Mouse (Mus musculus) erythroblast, embryonic 14.5 days (primary cell): Measurements from ENCODE around the gene Zfp771. TPM values are rescaled to one million over a fixed set of nuclear protein-coding genes. Genes with fewer than 3 reads are reported as not detected.
A peak's percentile ranks its signal among the peaks of the same experiment; 100 is the strongest.

Experiments
- H3K27me3 ChIP-seq: 2 replicates; pipeline ENCODE4 v1.6.1; 2012; ENCODE audit warnings: inconsistent platforms; ENCODE audit not compliant: control insufficient read depth
- H3K36me3 ChIP-seq: 2 replicates; pipeline ENCODE4 v1.6.1; 2012; ENCODE audit warnings: mild to moderate bottlenecking, inconsistent platforms; ENCODE audit not compliant: control insufficient read depth
- H3K4me1 ChIP-seq: 2 replicates; pipeline ENCODE4 v1.6.1; 2012; ENCODE audit warnings: inconsistent platforms; ENCODE audit not compliant: control insufficient read depth
- H3K4me3 ChIP-seq: replicated peaks from 2 replicates; pipeline ENCODE3; 2012; ENCODE audit warnings: moderate library complexity, mild to moderate bottlenecking, inconsistent platforms
- H3K9me3 ChIP-seq: 2 replicates; pipeline ENCODE4 v1.6.1; 2012; ENCODE audit warnings: low read length, inconsistent platforms, mixed read lengths; ENCODE audit not compliant: control insufficient read depth
- GATA1 ChIP-seq: IDR thresholded peaks from 2 replicates; pipeline ENCODE4 v1.6.1; 2012; ENCODE audit warnings: low read length, inconsistent platforms, mixed read lengths
- TAL1 ChIP-seq: IDR thresholded peaks from 3 replicates; pipeline ENCODE4 v1.6.1; 2012; ENCODE audit warnings: low read length, inconsistent platforms, mixed read lengths
- polyA plus RNA-seq: library from polyadenylated mRNA; stranded (reverse); fragments of >175 nt; gene quantifications from 2 replicates; pipeline ENCODE4 v1.2.3, GENCODE M21; 2012

The Zfp771 gene
- 4.0 and 4.8 TPM in 2 replicates for polyA plus RNA-seq

GRCm38 (mm10) chr7:127243870-127244657 is at the start of gene Zfp771:
Gene Zfp771 (plus strand): TSS chr7:127244274.
- peaks cover 37% of the 10 kb centered on the region for H3K4me1 ChIP-seq
- H3K9me3 ChIP-seq: peaks cover 3% of the 10 kb centered on the region; the same call in 1 of the 2 replicates

GRCm38 (mm10) chr7:127194633-127195029 is 49.4 kb upstream of the Zfp771 start:
- Histone ChIP-seq H3K4me3 (peak overlapping the region; percentile 70), H3K9me3 (no peaks in the 10 kb centered on the region), H3K4me1 (peaks cover 43% of the 10 kb centered on the region), H3K27me3 (no peaks in the 10 kb centered on the region), H3K36me3 (peaks cover 83% of the 10 kb centered on the region)
- TF ChIP-seq TAL1 (no peak), GATA1 (no peak)

More at GRCm38 (mm10) chr7:127243870-127244657, at the start of gene Zfp771:
- peak within 1 kb of the TSS; percentile 90 for H3K4me3 ChIP-seq
- TF ChIP-seq TAL1 (no peak), GATA1 (peak; percentile 63)
- H3K27me3 ChIP-seq: no peaks in the 10 kb centered on the region
- peaks cover 28% of the 10 kb centered on the region for H3K36me3 ChIP-seq

GRCm38 (mm10) chr7:127195544-127196295 is 48.4 kb upstream of the Zfp771 start, which contains the start of gene Cd2bp2:
Gene Cd2bp2 (minus strand): TSS chr7:127196050.
- TF ChIP-seq GATA1 (no peak; the same call in 1 of the 2 replicates), TAL1 (no peak)
- peaks cover 43% of the 10 kb centered on the region for H3K4me1 ChIP-seq

GRCm38 (mm10) chr7:127196484-127196883 is 47.6 kb upstream of the Zfp771 start:
- H3K9me3 ChIP-seq: no peaks in the 10 kb centered on the region
- H3K4me3 ChIP-seq: peak overlapping the region; percentile 70
- no peak for TF ChIP-seq TAL1
- no peak for TF ChIP-seq GATA1
- H3K36me3 ChIP-seq: peaks cover 88% of the 10 kb centered on the region
- H3K27me3 ChIP-seq: no peaks in the 10 kb centered on the region
- H3K4me1 ChIP-seq: peaks cover 43% of the 10 kb centered on the region

More at GRCm38 (mm10) chr7:127195544-127196295, 48.4 kb upstream of the Zfp771 start, which contains the start of gene Cd2bp2:
- peaks cover 88% of the 10 kb centered on the region for H3K36me3 ChIP-seq
- no peaks in the 10 kb centered on the region for H3K9me3 ChIP-seq
- H3K4me3 ChIP-seq: peak within 1 kb of the TSS; percentile 70
- no peaks in the 10 kb centered on the region for H3K27me3 ChIP-seq

- TF ChIP-seq GATA1 (no peak), TAL1 (no peak)
- H3K36me3 ChIP-seq: peaks cover 57% of the 10 kb centered on the region
- H3K4me3 ChIP-seq: peak overlapping the region; percentile 90
- peaks cover 63% of the 10 kb centered on the region for H3K4me1 ChIP-seq
- no peaks in the 10 kb centered on the region for H3K9me3 ChIP-seq
- no peaks in the 10 kb centered on the region for H3K27me3 ChIP-seq
Observed at GRCm38 (mm10) chr7:127206606-127207005, 37.5 kb upstream of the Zfp771 start.

GRCm38 (mm10) chr7:127207374-127208294 is 36.4 kb upstream of the Zfp771 start:
- peak overlapping the region; percentile 90 for H3K4me3 ChIP-seq
- H3K9me3 ChIP-seq: no peaks in the 10 kb centered on the region
- peaks cover 70% of the 10 kb centered on the region for H3K4me1 ChIP-seq
- H3K36me3 ChIP-seq: peaks cover 49% of the 10 kb centered on the region
- TF ChIP-seq GATA1 (no peak), TAL1 (no peak)
- no peaks in the 10 kb centered on the region for H3K27me3 ChIP-seq

- TF ChIP-seq GATA1 (no peak), TAL1 (no peak)
- Histone ChIP-seq H3K27me3 (no peaks in the 10 kb centered on the region), H3K4me3 (peak within 1 kb of the TSS; percentile 90), H3K4me1 (peaks cover 76% of the 10 kb centered on the region), H3K36me3 (peaks cover 47% of the 10 kb centered on the region), H3K9me3 (no peaks in the 10 kb centered on the region)
Observed at GRCm38 (mm10) chr7:127208295-127208552, 35.9 kb upstream of the Zfp771 start, which contains the start of gene Tbc1d10b. Gene Tbc1d10b (minus strand): TSS chr7:127208468.

- Histone ChIP-seq H3K36me3 (peaks cover 45% of the 10 kb centered on the region), H3K4me1 (peaks cover 78% of the 10 kb centered on the region), H3K4me3 (peak within 1 kb of the TSS; percentile 90), H3K9me3 (no peaks in the 10 kb centered on the region), H3K27me3 (no peaks in the 10 kb centered on the region)
- peak; percentile 69 for TF ChIP-seq GATA1
- no peak for TF ChIP-seq TAL1
Observed at GRCm38 (mm10) chr7:127208553-127209438, 35.3 kb upstream of the Zfp771 start, which contains the start of gene Mylpf. Gene Mylpf (plus strand): TSS chr7:127208890.
